In genomic region chr3:102203131-102203530, GRCm38 (mm10) we compare ENCODE assay signal across 7 mouse cellular contexts. TPM values are rescaled to one million over a fixed set of nuclear protein-coding genes. Genes with fewer than 3 reads are reported as not detected.
A peak's percentile ranks its signal among the peaks of the same experiment; 100 is the strongest.
DNase-seq lines count a peak whose midpoint lies in the region; ATAC-seq and TF ChIP-seq lines count a peak whose summit lies in the region.

No protein-coding gene starts in this region.

- TF ChIP-seq POLR2A in lung, adult 2 months (IDR thresholded peaks at IDR 0.05; ENCODE audit: borderline replicate concordance, extremely low read depth, low read depth, low read length) = no peak
- TF ChIP-seq POLR2A in cerebellum, adult 2 months (IDR thresholded peaks at IDR 0.05; ENCODE audit: borderline replicate concordance, insufficient read depth, low read length) = no peak

- peaks cover 3% of the 10 kb centered on the region; the same call in 1 of the 2 replicates for H3K4me1 ChIP-seq in lung, postnatal 0 days (ENCODE audit: insufficient read depth, low read depth, low read length)
- H3K4me1 ChIP-seq in lung, adult 2 months (ENCODE audit: control insufficient read depth, insufficient read depth, low read length) = no peaks in the 10 kb centered on the region; the same call in 1 of the 2 replicates
- peaks cover 12% of the 10 kb centered on the region for H3K4me1 ChIP-seq in forebrain, embryonic 14.5 days (ENCODE audit: control insufficient read depth, insufficient read depth, low read length)
- H3K4me1 ChIP-seq in limb, embryonic 15.5 days = peaks cover 34% of the 10 kb centered on the region
- peaks cover 32% of the 10 kb centered on the region for H3K4me1 ChIP-seq in stomach, embryonic 16.5 days (ENCODE audit: control insufficient read depth, insufficient read depth, low read length)
- H3K4me1 ChIP-seq in cerebellum, adult 2 months (ENCODE audit: control insufficient read depth, insufficient read depth, low read length) = no peaks in the 10 kb centered on the region; the same call in 1 of the 2 replicates

- 20% methylated on average over 7 of the region's 7 CpGs for WGBS in lung, postnatal 0 days
- WGBS in lung, adult 2 months = 23% methylated on average over 7 of the region's 7 CpGs
- 1% methylated on average over 7 of the region's 7 CpGs for WGBS in forebrain, embryonic 14.5 days
- WGBS in limb, embryonic 15.5 days = 9% methylated on average over 7 of the region's 7 CpGs
- 11% methylated on average over 7 of the region's 7 CpGs for WGBS in stomach, embryonic 16.5 days
- WGBS in cerebellum, adult 2 months = 16% methylated on average over 7 of the region's 7 CpGs

- no peaks in the 10 kb centered on the region for H3K36me3 ChIP-seq in lung, postnatal 0 days (ENCODE audit: insufficient read depth, low read length)
- no peaks in the 10 kb centered on the region for H3K36me3 ChIP-seq in forebrain, embryonic 14.5 days (ENCODE audit: control insufficient read depth, insufficient read depth, low read length)
- no peaks in the 10 kb centered on the region for H3K36me3 ChIP-seq in limb, embryonic 15.5 days
- H3K36me3 ChIP-seq in stomach, embryonic 16.5 days (ENCODE audit: control insufficient read depth, insufficient read depth, low read length) = no peaks in the 10 kb centered on the region

- H3K27me3 ChIP-seq in lung, postnatal 0 days (replicated peaks; ENCODE audit: insufficient read depth, low read length) = no peaks in the 10 kb centered on the region
- peaks cover 60% of the 10 kb centered on the region for H3K27me3 ChIP-seq in forebrain, embryonic 14.5 days (replicated peaks; ENCODE audit: control insufficient read depth, insufficient read depth, low read length)
- H3K27me3 ChIP-seq in limb, embryonic 15.5 days = peaks cover 6% of the 10 kb centered on the region; the same call in 1 of the 2 replicates
- no peaks in the 10 kb centered on the region for H3K27me3 ChIP-seq in stomach, embryonic 16.5 days (ENCODE audit: control insufficient read depth, insufficient read depth, low read length)
- peaks cover 2% of the 10 kb centered on the region; the same call in 1 of the 2 replicates for H3K27me3 ChIP-seq in cerebellum, adult 2 months (ENCODE audit: control insufficient read depth, insufficient read depth, low read length)

- H3K9me3 ChIP-seq in lung, postnatal 0 days (ENCODE audit: low read length) = no peaks in the 10 kb centered on the region
- H3K9me3 ChIP-seq in forebrain, embryonic 14.5 days (replicated peaks; ENCODE audit: control insufficient read depth, low read length) = no peaks in the 10 kb centered on the region
- no peaks in the 10 kb centered on the region for H3K9me3 ChIP-seq in limb, embryonic 15.5 days
- H3K9me3 ChIP-seq in stomach, embryonic 16.5 days (replicated peaks; ENCODE audit: control insufficient read depth, low read length) = 0 out of 2 replicates have a peak, but pooled peaks cover 4% of the 10 kb centered on the region

- TF ChIP-seq CTCF in lung, postnatal 0 days (IDR thresholded peaks at IDR 0.05) = no peak
- TF ChIP-seq CTCF in lung, adult 2 months (IDR thresholded peaks at IDR 0.05; ENCODE audit: insufficient read depth, low read length) = no peak
- TF ChIP-seq CTCF in cerebellum, adult 2 months (IDR thresholded peaks at IDR 0.05; ENCODE audit: borderline replicate concordance, insufficient read depth, low read depth, low read length) = no peak

- peak overlapping the region; percentile 44; the same call in 1 of the 2 replicates for H3K9ac ChIP-seq in lung, postnatal 0 days (replicated peaks; ENCODE audit: low read depth)
- H3K9ac ChIP-seq in forebrain, embryonic 14.5 days (ENCODE audit: low read length) = no peak overlapping the region; the same call in 1 of the 2 replicates
- peak overlapping the region; percentile 84; the same call in 1 of the 2 replicates for H3K9ac ChIP-seq in limb, embryonic 15.5 days
- H3K9ac ChIP-seq in stomach, embryonic 16.5 days (ENCODE audit: low read length) = peak overlapping the region; percentile 91

- TF ChIP-seq EP300 in lung, postnatal 0 days (IDR thresholded peaks at IDR 0.05) = no peak

- no peak overlapping the region for H3K27ac ChIP-seq in lung, postnatal 0 days (ENCODE audit: low read length)
- no peak overlapping the region for H3K27ac ChIP-seq in forebrain, embryonic 14.5 days (ENCODE audit: low read depth, low read length)
- H3K27ac ChIP-seq in limb, embryonic 15.5 days = no peak overlapping the region
- peak overlapping the region; percentile 91; the same call in 1 of the 2 replicates for H3K27ac ChIP-seq in stomach, embryonic 16.5 days (ENCODE audit: low read length)
- H3K27ac ChIP-seq in cerebellum, adult 2 months (ENCODE audit: insufficient read depth, low read length) = no peak overlapping the region

- peak overlapping the region; percentile 85 for H3K4me2 ChIP-seq in lung, postnatal 0 days (replicated peaks; ENCODE audit: low read depth, low read length)
- H3K4me2 ChIP-seq in forebrain, embryonic 14.5 days (ENCODE audit: low read length) = peak overlapping the region; percentile 97
- H3K4me2 ChIP-seq in limb, embryonic 15.5 days = peak overlapping the region; percentile 84
- peak overlapping the region; percentile 85 for H3K4me2 ChIP-seq in stomach, embryonic 16.5 days (ENCODE audit: low read depth, low read length)

- no peak for DNase-seq in lung, postnatal 0 days (ENCODE audit: low spot score)
- DNase-seq in lung, adult 2 months = no peak
- DNase-seq in forebrain, embryonic 14.5 days (ENCODE audit: low spot score) = peak; percentile 67
- no peak for DNase-seq in layer of hippocampus, adult 11-12 months (ENCODE audit: low spot score)
- no peak for DNase-seq in cerebellum, adult 2 months

- ATAC-seq in lung, postnatal 0 days = no peak
- ATAC-seq in forebrain, embryonic 14.5 days = peak; percentile 43
- no peak for ATAC-seq in limb, embryonic 15.5 days (ENCODE audit: insufficient number of reproducible peaks, low FRiP score, low TSS enrichment, low read depth)
- no peak for ATAC-seq in stomach, embryonic 16.5 days (ENCODE audit: insufficient read depth, low FRiP score)

- peak overlapping the region; percentile 73 for H3K4me3 ChIP-seq in lung, postnatal 0 days (ENCODE audit: low read depth, low read length)
- H3K4me3 ChIP-seq in lung, adult 2 months (replicated peaks; ENCODE audit: extremely low read depth, low read depth, low read length) = no peak overlapping the region
- H3K4me3 ChIP-seq in forebrain, embryonic 14.5 days (ENCODE audit: low read depth, low read length) = peak overlapping the region; percentile 56
- peak overlapping the region; percentile 75 for H3K4me3 ChIP-seq in limb, embryonic 15.5 days
- H3K4me3 ChIP-seq in stomach, embryonic 16.5 days (replicated peaks; ENCODE audit: low read length) = peak overlapping the region; percentile 85
- H3K4me3 ChIP-seq in cerebellum, adult 2 months (replicated peaks; ENCODE audit: insufficient read depth, low read depth, low read length) = no peak overlapping the region

RNA-seq across cellular contexts. Expression of gene Vangl1, which starts 1.4 kb away (rescaled TPM):
- polyA plus RNA-seq in lung, postnatal 0 days (2015; fragmentation: Nextera tagmentation; extraction: Ambion mirVana) = 14.0 and 15.8 TPM in 2 replicates
- polyA plus RNA-seq in lung, adult 2 months (2012; rRNA removed) = 26.9 and 31.5 TPM in 2 replicates
- 4.6 and 6.2 TPM in 2 replicates for polyA plus RNA-seq in forebrain, embryonic 14.5 days (2014; fragmentation: Nextera tagmentation; extraction: Ambion mirVana)
- polyA plus RNA-seq in limb, embryonic 15.5 days (2015; fragmentation: Nextera tagmentation; extraction: Ambion mirVana) = 21.1 and 22.8 TPM in 2 replicates
- 30.7 and 34.3 TPM in 2 replicates for polyA plus RNA-seq in stomach, embryonic 16.5 days (2015; fragmentation: Nextera tagmentation; extraction: Ambion mirVana)
- 6.8 and 8.1 TPM in 2 replicates for polyA plus RNA-seq in cerebellum, adult 2 months (2012; rRNA removed)

Comparison
In these comparisons a context has a peak if more than half of its experiments do, and no peak if none do; other contexts are left out.
1. H3K4me3 ChIP-seq: peak in lung, postnatal 0 days (single experiment), forebrain, embryonic 14.5 days (single experiment), limb, embryonic 15.5 days (single experiment) and stomach, embryonic 16.5 days (single experiment); none in lung, adult 2 months (single experiment) and cerebellum, adult 2 months (single experiment).
2. Peak in every context shown above with its lines, with median percentiles within 50 percentile points of each other: H3K4me2 ChIP-seq.